Mouse (Mus musculus) layer of hippocampus, postnatal 14 days (tissue): ENCODE measurements at regions not wholly inside any gene's neighbourhood (a gene's known extent, or its start where the extent isn't known, plus 50 kb on each side); places are given as distances from the start of the nearest gene placed in this dataset.

Source experiments
- DNase-seq, 2 experiments: peaks; one replicate each; pipeline ENCODE4 v3.0.0; 2021 to 2022; ENCODE audit warnings: low spot score in 2 of 2, mixed read lengths in 1 of 2

- no peak for DNase-seq
Measured at GRCm38 (mm10) chr13:56021716-56022115, 114.4 kb downstream of the H2afy start.

- no peak for DNase-seq
Measured at GRCm38 (mm10) chr13:56014006-56014405, 122.2 kb downstream of the H2afy start.

GRCm38 (mm10) chr13:56010416-56010815, 125.7 kb downstream of the H2afy start:
- no peak for DNase-seq

- no peak for DNase-seq
Measured at GRCm38 (mm10) chr13:56006827-56007226, 129.3 kb downstream of the H2afy start.

GRCm38 (mm10) chr13:56005746-56006145, 130.4 kb downstream of the H2afy start:
- no peak for DNase-seq

GRCm38 (mm10) chr13:56003724-56004393, 132.3 kb downstream of the H2afy start:
- DNase-seq = peak; percentile 35 to 45

DNA sequence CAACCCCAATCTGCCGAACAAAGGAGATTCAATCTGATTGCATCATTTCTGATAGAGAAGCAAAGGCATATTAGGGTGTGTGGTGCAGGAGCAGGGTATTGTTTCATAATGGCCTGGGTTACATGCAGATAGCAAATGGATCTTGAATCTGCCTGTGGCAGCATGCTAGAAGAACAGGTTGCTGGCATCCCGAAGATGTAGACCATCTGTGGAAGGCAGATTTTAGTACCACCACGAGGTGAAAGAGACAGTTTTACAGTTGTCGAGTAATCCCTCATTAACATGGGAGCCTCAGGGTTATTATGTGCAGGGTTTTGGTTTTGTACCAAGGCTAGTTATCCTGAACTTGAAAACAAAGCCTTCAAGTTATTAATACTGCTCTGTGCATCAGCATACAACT, 140.9 kb downstream of the H2afy start:
- peak; percentile 48 to 88 for DNase-seq

DNA sequence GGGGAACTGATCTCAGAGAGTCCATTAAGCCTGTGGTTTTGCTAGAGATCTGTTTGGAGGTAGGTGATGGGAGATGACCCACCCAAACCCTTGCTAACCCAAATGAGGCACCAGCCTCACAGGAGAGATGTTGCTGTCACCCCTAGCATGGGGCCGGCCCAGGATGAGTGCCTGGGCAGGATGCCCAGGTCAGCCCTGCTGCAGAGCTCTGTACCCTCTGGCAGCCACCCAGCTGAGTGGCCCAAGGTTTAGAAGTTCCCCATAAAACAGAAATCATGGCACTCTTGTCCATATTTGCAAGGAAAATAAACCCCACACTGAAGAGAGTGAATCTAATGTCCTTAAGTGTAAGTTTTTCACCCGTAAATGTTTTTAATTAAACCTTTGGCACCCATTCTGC, 141.7 kb downstream of the H2afy start:
- DNase-seq = no peak

DNA sequence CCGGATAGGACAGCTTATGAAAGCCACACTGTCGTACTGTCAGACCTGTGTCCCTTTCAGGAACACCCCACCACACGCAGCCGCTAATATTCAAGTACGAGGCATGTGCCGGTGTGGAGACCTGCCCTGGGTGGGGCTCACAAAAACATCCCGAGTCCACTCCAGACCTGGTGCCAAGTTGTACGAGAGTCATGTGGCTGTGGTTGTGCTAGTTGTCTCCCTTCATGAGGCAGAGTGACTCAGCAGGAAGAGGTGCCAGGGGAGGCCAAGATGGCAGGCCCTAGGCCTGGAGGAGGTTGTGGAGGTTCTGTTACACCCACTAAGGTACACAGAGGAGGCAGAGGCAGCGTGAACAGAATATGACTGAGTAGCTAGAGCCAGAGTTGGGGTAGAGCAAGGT, 143.5 kb downstream of the H2afy start:
- no peak for DNase-seq

GRCm38 (mm10) chr13:55991216-55991615, 144.9 kb downstream of the H2afy start:
- DNase-seq = no peak

DNA sequence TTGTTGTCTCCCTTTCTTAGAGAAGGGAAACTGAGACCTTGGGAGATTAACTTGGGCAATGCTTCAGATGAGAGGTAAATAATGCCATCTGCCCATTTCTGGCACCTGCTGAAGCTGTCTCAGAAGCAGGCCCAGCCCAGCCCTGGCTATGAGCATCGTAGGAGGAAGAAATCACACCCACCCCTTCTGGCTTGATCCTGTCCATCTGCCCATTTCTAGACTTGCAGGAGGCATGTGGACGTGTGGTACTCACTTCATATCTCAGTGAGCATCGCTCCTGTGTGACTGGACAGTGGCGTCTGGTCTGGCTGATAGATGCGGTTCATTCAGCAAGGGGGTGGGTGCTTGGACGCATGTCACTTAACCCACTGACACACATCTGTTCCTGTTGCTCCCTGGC, 146.0 kb downstream of the H2afy start:
- no peak for DNase-seq

DNA sequence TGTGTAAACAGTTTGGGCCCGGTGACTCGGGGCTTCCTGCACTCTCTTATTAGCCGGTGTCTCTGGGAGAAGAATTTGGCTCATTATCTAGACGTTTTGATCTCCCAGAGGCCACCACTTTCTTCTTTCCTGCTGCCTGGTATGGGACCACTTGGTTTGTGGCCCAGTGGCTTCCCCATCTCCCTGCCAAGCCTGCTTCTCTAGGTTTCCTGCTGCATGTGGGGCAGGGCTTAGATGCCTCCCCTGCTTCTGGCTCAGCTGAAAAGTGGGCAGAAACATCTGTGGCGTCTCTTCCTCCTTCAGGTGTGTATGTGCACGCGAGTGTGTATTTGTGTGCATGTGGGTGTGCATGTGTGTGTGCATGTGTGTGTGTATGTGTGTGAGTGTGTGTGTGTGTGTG, 146.8 kb downstream of the H2afy start:
- DNase-seq = no peak

GRCm38 (mm10) chr13:55985396-55985795, 149.4 kb upstream of the Pitx1 start:
- no peak for DNase-seq

GRCm38 (mm10) chr13:55984772-55985171, 148.8 kb upstream of the Pitx1 start:
- DNase-seq = no peak

- DNase-seq = no peak
Measured at GRCm38 (mm10) chr13:55983851-55984250, 147.9 kb upstream of the Pitx1 start.

GRCm38 (mm10) chr13:55981041-55981440, 145.0 kb upstream of the Pitx1 start:
- DNase-seq = no peak

GRCm38 (mm10) chr13:55977902-55978301, 141.9 kb upstream of the Pitx1 start:
- DNase-seq = no peak

- no peak for DNase-seq
Measured at GRCm38 (mm10) chr13:55976911-55977381, 141.0 kb upstream of the Pitx1 start.

- DNase-seq = no peak
Measured at GRCm38 (mm10) chr13:55974105-55974504, 138.1 kb upstream of the Pitx1 start.

GRCm38 (mm10) chr13:55970687-55971086, 134.7 kb upstream of the Pitx1 start:
- no peak for DNase-seq

GRCm38 (mm10) chr13:55969473-55969872, 133.5 kb upstream of the Pitx1 start:
- DNase-seq = no peak

GRCm38 (mm10) chr13:55967151-55967550, 131.2 kb upstream of the Pitx1 start:
- no peak for DNase-seq

GRCm38 (mm10) chr13:55963005-55963620, 127.1 kb upstream of the Pitx1 start:
- DNase-seq = peak; percentile 50 to 55
